Mouse (Mus musculus) hindbrain, embryonic 11.5 days (tissue): ENCODE results near the gene Lhx1. TPM values are rescaled to one million over a fixed set of nuclear protein-coding genes. Genes with fewer than 3 reads are reported as not detected.

Source experiments
- ATAC-seq: fragments of 200-750 bp; cut with Nextera tagmentation; 2 replicates; pipeline ENCODE4 v1.8.0; 2017; ENCODE audit warnings: mild to moderate bottlenecking, moderate TSS enrichment, moderate library complexity; ENCODE audit not compliant: low FRiP score
- DNase-seq: peaks from one replicate; pipeline ENCODE4 v3.0.0-alpha.2; 2015; ENCODE audit warnings: low spot score
- H3K27ac ChIP-seq: fragments of 300-500 bp; sonication (generic); 2 replicates; pipeline ENCODE4 v1.5.1; 2014; ENCODE audit warnings: mild to moderate bottlenecking, low read depth, low read length
- H3K27me3 ChIP-seq: fragments of 300-500 bp; sonication (generic); 2 replicates; pipeline ENCODE4 v1.6.1; 2014; ENCODE audit warnings: mild to moderate bottlenecking, low read length, moderate library complexity, mixed read lengths; ENCODE audit not compliant: control insufficient read depth, insufficient read depth
- H3K36me3 ChIP-seq: fragments of 300-500 bp; sonication (generic); 2 replicates; pipeline ENCODE4 v1.6.1; 2014; ENCODE audit warnings: mild to moderate bottlenecking, low read length, moderate library complexity, mixed read lengths; ENCODE audit not compliant: control insufficient read depth, insufficient read depth
- H3K4me1 ChIP-seq: fragments of 300-500 bp; sonication (generic); replicated peaks from 2 replicates; pipeline ENCODE4 v1.6.1; 2014; ENCODE audit warnings: low read length, mixed read lengths; ENCODE audit not compliant: control insufficient read depth, insufficient read depth
- H3K4me2 ChIP-seq: fragments of 300-500 bp; sonication (generic); replicated peaks from 2 replicates; pipeline ENCODE4 v1.6.1; 2014; ENCODE audit warnings: mild to moderate bottlenecking, low read depth, low read length
- H3K4me3 ChIP-seq: fragments of 300-500 bp; sonication (generic); 2 replicates; pipeline ENCODE4 v1.5.1; 2014; ENCODE audit warnings: low read depth, low read length
- H3K9ac ChIP-seq: fragments of 300-500 bp; sonication (generic); 2 replicates; pipeline ENCODE4 v1.6.1; 2014; ENCODE audit warnings: low read depth, low read length
- H3K9me3 ChIP-seq: fragments of 300-500 bp; sonication (generic); 2 replicates; pipeline ENCODE4 v1.6.1; 2016; ENCODE audit warnings: low read length; ENCODE audit not compliant: control insufficient read depth
- WGBS: fragments of 180-500 bp; shearing (Covaris S2); extraction: QIAGEN DNeasy Blood & Tissue Kit; methylation state at CpG from one replicate; pipeline ENCODE4 v1.1.7; 2014; 5-methylcytosine and 5-hydroxymethylcytosine counted together
- polyA plus RNA-seq: library from polyadenylated mRNA; unstranded; fragments of >200 nt; fragmentation: Nextera tagmentation; extraction: Ambion mirVana; gene quantifications from 2 replicates; pipeline ENCODE4 v1.2.1, GENCODE M21; 2014

The Lhx1 gene
- polyA plus RNA-seq, 1 experiment from 2014 or later: 57.3 TPM

DNA sequence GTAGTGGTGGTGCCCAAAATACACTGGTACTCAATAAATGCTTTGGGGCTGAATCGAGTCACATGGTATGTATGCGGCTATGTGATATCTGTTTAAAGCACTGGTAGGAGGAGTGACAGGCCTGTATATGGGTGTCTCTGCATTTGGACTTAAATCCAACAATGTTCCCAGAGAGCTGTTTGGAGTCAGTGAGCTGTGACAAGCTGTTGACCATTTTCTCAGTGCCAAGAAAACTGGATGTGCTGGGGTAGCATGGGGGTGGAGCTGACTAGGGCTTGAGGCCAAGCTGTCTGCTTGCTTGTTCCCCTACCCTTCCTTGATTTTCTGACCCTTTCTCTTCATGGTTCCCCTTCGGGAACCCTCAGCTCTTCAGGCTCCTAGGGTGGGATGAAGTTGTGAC, 39.9 kb upstream of the Lhx1 start:
- ATAC-seq (no peak), DNase-seq (no peak)
- no peaks in the 10 kb centered on the region for H3K36me3 ChIP-seq
- H3K4me3 ChIP-seq: no peak overlapping the region
- no peak overlapping the region for H3K4me2 ChIP-seq
- no peak overlapping the region for H3K9ac ChIP-seq
- no peaks in the 10 kb centered on the region for H3K9me3 ChIP-seq
- no peaks in the 10 kb centered on the region for H3K27me3 ChIP-seq
- 89% methylated on average over 3 of the region's 3 CpGs for WGBS
- H3K27ac ChIP-seq: no peak overlapping the region
- peaks cover 6% of the 10 kb centered on the region; the same call in 1 of the 2 replicates for H3K4me1 ChIP-seq

DNA sequence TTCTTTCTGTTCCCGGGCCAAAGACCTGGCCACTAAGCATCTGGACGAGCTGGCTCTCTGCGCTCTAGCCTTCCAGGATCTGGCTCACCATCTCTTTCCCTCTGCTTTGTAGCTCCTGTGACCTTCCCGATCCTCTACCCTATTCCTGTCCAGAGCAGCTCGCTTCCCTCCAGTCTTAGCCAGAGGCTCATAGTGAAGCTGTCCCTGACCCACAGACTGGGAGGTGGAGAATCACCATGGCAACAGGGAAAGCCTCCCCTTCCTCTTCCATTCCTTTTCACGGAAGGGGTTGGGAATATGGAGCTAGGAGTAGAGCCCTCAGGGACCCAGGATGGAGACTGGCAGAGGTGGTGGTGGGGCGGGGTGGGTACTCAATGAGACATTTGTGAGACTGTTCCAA, 38.0 kb upstream of the Lhx1 start:
- H3K9ac ChIP-seq: peak overlapping the region; percentile 44; the same call in 1 of the 2 replicates
- H3K27ac ChIP-seq: peak overlapping the region; percentile 66
- H3K4me2 ChIP-seq: no peak overlapping the region
- ATAC-seq: peak; percentile 71
- DNase-seq: peak; percentile 52
- no peaks in the 10 kb centered on the region for H3K36me3 ChIP-seq
- no peaks in the 10 kb centered on the region for H3K27me3 ChIP-seq
- H3K4me1 ChIP-seq: peaks cover 5% of the 10 kb centered on the region; the same call in 1 of the 2 replicates
- H3K9me3 ChIP-seq: no peaks in the 10 kb centered on the region
- WGBS: 29% methylated on average over 7 of the region's 7 CpGs
- H3K4me3 ChIP-seq: no peak overlapping the region

DNA sequence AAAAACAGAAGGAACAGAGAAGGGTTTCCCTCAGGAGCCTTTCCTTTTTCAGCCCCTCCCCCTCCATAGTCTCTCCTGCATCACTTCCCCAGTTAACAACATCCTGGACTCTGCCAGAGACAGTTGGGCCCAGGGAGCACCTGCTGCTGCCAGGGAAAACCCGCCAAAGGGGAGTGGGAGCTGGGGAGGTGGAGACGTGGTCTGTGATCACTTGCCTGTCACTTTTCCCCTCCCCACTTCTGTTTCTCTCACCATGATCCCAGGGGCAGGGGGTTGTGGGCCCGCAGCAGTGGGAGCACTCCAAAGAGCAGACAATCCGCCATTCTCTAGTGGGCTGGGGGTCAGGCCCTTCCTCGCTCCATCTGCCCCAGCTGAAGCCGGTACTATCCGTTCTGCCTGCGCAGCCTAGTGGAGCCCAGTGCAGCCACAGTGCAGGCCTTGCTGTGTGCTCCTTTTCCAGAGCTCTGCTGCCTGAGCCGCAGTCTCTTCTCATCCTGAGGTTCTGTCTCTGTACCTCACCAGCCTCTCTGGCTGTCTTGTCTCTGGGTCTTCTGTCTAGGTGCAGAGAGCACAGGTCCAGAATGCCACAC, 37.5 kb upstream of the Lhx1 start:
- peak; percentile 42 for DNase-seq
- peak; percentile 64; the same call in 1 of the 2 replicates for ATAC-seq
- no peaks in the 10 kb centered on the region for H3K36me3 ChIP-seq
- no peak overlapping the region for H3K4me3 ChIP-seq
- H3K9me3 ChIP-seq: no peaks in the 10 kb centered on the region
- peak overlapping the region; percentile 66 for H3K27ac ChIP-seq
- WGBS: 12% methylated on average over 9 of the region's 9 CpGs
- no peaks in the 10 kb centered on the region for H3K27me3 ChIP-seq
- H3K9ac ChIP-seq: peak overlapping the region; percentile 44; the same call in 1 of the 2 replicates
- H3K4me2 ChIP-seq: no peak overlapping the region
- peaks cover 5% of the 10 kb centered on the region; the same call in 1 of the 2 replicates for H3K4me1 ChIP-seq

DNA sequence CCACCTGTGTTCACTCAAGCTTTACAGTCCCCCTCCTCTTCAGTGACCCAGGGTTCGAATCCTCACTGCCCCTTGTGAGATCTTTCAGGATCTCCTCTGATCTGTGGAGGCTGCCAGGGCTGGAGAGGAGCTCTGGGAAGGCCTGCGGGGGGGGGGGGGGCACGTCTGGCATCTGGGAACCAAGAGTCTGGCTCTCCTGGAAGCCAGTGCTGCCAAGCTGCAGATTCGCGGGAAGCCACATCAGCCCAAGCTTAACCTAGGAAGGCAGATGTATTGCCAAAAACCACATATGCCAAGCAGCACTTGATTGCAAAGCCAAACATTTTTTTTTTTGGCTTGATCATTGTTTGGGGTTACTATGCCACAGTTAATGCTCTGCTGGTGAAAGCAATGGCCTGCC, 36.2 kb upstream of the Lhx1 start:
- Histone ChIP-seq H3K4me2 (no peak overlapping the region), H3K4me3 (no peak overlapping the region), H3K27ac (no peak overlapping the region), H3K9ac (no peak overlapping the region), H3K9me3 (no peaks in the 10 kb centered on the region), H3K4me1 (peaks cover 5% of the 10 kb centered on the region; the same call in 1 of the 2 replicates), H3K27me3 (no peaks in the 10 kb centered on the region), H3K36me3 (no peaks in the 10 kb centered on the region)
- no peak for DNase-seq
- no peak for ATAC-seq
- 68% methylated on average over 5 of the region's 5 CpGs for WGBS

DNA sequence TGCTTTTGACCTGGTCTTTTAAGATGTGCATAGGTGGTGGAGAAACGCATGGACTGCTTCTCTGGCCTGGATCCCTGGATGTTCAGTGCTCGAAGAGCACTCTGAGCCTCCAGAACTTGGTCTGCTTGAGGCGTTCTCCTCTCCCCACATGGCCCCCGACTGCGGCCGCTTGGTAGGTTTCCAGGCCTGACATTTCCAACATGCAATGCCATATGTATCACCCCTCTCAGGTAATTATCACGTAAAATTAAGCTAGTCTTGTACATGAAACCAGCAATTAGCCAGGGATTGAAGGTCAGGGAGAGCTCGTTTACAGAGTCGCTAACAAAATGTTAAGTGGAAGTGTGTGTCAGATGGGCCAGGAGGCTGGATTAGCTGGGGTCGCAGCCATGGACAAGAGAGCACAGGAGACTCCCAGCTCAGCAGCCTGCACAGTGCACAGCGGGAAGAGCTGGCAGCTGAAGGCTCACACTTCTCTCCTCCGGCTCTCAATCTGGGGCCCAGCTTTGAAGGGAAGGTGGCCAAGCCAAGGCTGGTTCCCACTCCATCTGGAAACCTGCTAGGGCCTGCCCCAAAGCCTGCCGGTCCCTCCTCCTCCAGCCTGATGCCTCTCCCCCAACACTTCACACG, 28.6 kb upstream of the Lhx1 start:
- Histone ChIP-seq H3K27me3 (no peaks in the 10 kb centered on the region), H3K4me3 (no peak overlapping the region), H3K36me3 (no peaks in the 10 kb centered on the region), H3K4me2 (no peak overlapping the region), H3K27ac (no peak overlapping the region), H3K4me1 (no peaks in the 10 kb centered on the region), H3K9me3 (no peaks in the 10 kb centered on the region), H3K9ac (no peak overlapping the region)
- DNase-seq (no peak), ATAC-seq (no peak)
- 86% methylated on average over 14 of the region's 14 CpGs for WGBS

DNA sequence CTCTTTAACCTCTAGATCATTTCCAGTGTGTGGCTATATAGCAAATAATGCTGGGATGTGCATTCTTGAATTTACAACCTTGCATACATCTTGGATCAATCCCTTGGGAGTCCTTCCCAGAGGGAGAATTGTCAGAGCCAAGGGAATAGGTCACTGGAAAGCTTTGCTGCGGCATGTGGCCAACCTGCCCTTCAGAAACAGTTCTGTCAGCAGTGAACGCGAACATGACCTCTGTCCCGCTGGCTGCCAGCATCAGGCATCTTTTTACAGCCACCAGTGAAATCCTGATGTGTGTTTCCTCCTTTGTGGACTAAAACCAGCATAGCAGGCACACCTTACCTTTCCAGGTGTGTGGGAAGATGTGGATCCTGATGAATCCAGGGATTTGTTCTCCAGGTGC, 26.0 kb upstream of the Lhx1 start:
- 85% methylated on average over 4 of the region's 4 CpGs for WGBS
- no peaks in the 10 kb centered on the region for H3K9me3 ChIP-seq
- H3K27ac ChIP-seq: no peak overlapping the region
- no peak overlapping the region for H3K4me2 ChIP-seq
- H3K36me3 ChIP-seq: no peaks in the 10 kb centered on the region
- H3K4me1 ChIP-seq: no peaks in the 10 kb centered on the region
- DNase-seq (no peak), ATAC-seq (no peak)
- no peak overlapping the region for H3K9ac ChIP-seq
- H3K4me3 ChIP-seq: no peak overlapping the region
- H3K27me3 ChIP-seq: no peaks in the 10 kb centered on the region

DNA sequence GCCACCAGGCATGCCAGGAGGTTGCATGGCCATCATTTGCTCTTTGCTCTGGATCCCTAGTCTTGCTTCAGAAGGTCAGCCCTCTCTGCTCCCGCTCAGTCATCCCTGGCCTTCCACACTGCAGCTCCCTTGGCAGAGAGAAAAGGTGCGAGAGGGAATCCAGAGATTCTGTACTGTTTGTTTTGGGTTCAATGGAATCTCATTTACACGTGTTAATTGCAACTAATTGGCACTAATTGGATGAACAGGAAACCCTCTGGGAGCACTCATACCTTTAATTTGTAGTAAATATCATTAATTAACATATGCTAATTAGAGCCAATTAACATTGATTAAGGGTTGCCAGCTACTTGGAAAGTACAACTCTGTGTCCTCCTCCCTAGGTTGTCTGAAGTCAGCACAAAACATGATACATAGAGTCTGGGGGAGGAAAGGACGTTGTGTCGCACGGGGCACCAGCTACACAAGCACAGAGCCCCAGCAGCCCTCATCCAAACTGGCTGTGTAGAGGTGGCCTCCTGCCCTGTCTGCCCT, 24.0 kb upstream of the Lhx1 start:
- Histone ChIP-seq H3K9ac (no peak overlapping the region), H3K4me2 (no peak overlapping the region), H3K4me3 (no peak overlapping the region), H3K9me3 (no peaks in the 10 kb centered on the region), H3K27ac (no peak overlapping the region), H3K36me3 (no peaks in the 10 kb centered on the region), H3K27me3 (no peaks in the 10 kb centered on the region), H3K4me1 (no peaks in the 10 kb centered on the region)
- WGBS: 60% methylated on average over 6 of the region's 6 CpGs
- ATAC-seq: no peak
- no peak for DNase-seq

DNA sequence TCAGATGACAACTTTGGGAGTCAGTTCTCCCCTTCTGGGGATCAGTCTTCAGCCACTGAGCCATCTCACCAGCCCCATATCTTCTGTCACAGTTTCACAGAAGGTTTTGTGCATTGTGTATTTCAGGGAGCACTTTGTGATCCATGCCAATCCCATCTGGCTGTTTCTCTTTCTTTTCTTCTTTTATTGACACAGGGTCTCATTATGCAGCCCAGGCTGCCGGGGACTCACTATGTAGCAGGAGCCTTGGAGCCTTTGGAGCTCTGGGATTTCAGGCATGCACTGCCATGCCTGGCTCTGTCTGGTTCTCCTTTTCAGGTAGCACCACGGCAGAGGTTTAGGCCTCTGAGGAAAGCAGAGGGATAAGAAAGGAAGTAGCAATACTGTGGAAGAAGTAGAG, 23.0 kb upstream of the Lhx1 start:
- 0 out of 2 replicates have a peak overlapping the region, but pooled peaks have one; percentile 36 for H3K27ac ChIP-seq
- H3K9ac ChIP-seq: no peak overlapping the region
- H3K9me3 ChIP-seq: no peaks in the 10 kb centered on the region
- ATAC-seq: no peak
- H3K36me3 ChIP-seq: no peaks in the 10 kb centered on the region
- no peaks in the 10 kb centered on the region for H3K27me3 ChIP-seq
- no peak for DNase-seq
- H3K4me1 ChIP-seq: no peaks in the 10 kb centered on the region
- H3K4me3 ChIP-seq: no peak overlapping the region
- no peak overlapping the region for H3K4me2 ChIP-seq
- WGBS: 33% methylated on average over 2 of the region's 2 CpGs

DNA sequence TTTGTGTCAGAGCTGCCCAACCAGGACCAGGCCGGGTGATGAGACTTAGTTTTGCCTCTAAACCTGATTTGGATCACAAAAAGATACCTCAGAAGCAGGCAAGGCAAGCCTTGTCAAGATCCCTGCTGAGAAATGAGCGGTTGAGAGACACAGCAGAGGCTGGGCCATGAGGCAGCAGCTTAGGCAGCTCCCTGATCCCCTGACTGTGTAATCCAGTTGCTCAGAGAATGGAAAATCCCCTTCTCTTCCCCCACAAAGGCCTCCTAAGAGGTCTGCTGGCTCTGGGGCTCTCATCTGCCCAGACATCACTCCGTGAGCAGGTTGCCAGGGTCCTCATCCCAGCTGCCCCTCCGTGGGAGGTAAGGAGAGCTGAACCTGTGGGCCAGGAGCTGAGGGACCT, 14.6 kb upstream of the Lhx1 start:
- Histone ChIP-seq H3K4me1 (no peaks in the 10 kb centered on the region), H3K4me3 (no peak overlapping the region), H3K9ac (no peak overlapping the region), H3K4me2 (no peak overlapping the region), H3K9me3 (no peaks in the 10 kb centered on the region), H3K36me3 (no peaks in the 10 kb centered on the region), H3K27ac (peak overlapping the region; percentile 53; the same call in 1 of the 2 replicates), H3K27me3 (no peaks in the 10 kb centered on the region; the same call in 1 of the 2 replicates)
- DNase-seq (no peak), ATAC-seq (no peak)
- WGBS: 6% methylated on average over 4 of the region's 4 CpGs
